Mouse (Mus musculus) lung, embryonic 14.5 days (tissue): Measurements from ENCODE around the gene Cfap36. TPM values are rescaled to one million over a fixed set of nuclear protein-coding genes. Genes with fewer than 3 reads are reported as not detected.

ENCODE experiments used
- ATAC-seq: fragments of 200-750 bp; cut with Nextera tagmentation; 2 replicates; pipeline ENCODE4 v1.8.0; 2017; ENCODE audit warnings: mild to moderate bottlenecking, moderate TSS enrichment, moderate library complexity; ENCODE audit not compliant: insufficient read depth
- DNase-seq: peaks from one replicate; pipeline ENCODE4 v3.0.0-alpha.2; 2015
- H3K27ac ChIP-seq: fragments of 300-500 bp; sonication (generic); 2 replicates; pipeline ENCODE4 v1.5.1; 2014; ENCODE audit warnings: low read depth, mild to moderate bottlenecking, moderate library complexity
- H3K27me3 ChIP-seq: fragments of 300-500 bp; sonication (generic); 2 replicates; pipeline ENCODE4 v1.6.1; 2014; ENCODE audit warnings: low read length, control low read depth; ENCODE audit not compliant: insufficient read depth
- H3K36me3 ChIP-seq: fragments of 300-500 bp; sonication (generic); 2 replicates; pipeline ENCODE4 v1.6.1; 2014; ENCODE audit warnings: control low read depth; ENCODE audit not compliant: insufficient read depth
- H3K4me1 ChIP-seq: fragments of 300-500 bp; sonication (generic); 2 replicates; pipeline ENCODE4 v1.6.1; 2014; ENCODE audit warnings: antibody characterized with exemption, control low read depth; ENCODE audit not compliant: insufficient read depth
- H3K4me2 ChIP-seq: fragments of 300-500 bp; sonication (generic); 2 replicates; pipeline ENCODE4 v1.6.1; 2014; ENCODE audit warnings: mild to moderate bottlenecking
- H3K4me3 ChIP-seq: fragments of 300-500 bp; sonication (generic); 2 replicates; pipeline ENCODE4 v1.5.1; 2014; ENCODE audit warnings: low read depth, low read length
- H3K9ac ChIP-seq: fragments of 300-500 bp; sonication (generic); 2 replicates; pipeline ENCODE4 v1.6.1; 2014
- H3K9me3 ChIP-seq: fragments of 300-500 bp; sonication (generic); 2 replicates; pipeline ENCODE4 v1.6.1; 2016; ENCODE audit warnings: low read depth, low read length, control low read depth
- CTCF ChIP-seq: IDR thresholded peaks from 2 replicates; pipeline ENCODE4 v1.5.1; 2016; ENCODE audit warnings: antibody characterized with exemption, low read depth
- WGBS: fragments of 180-500 bp; shearing (Covaris S2); extraction: QIAGEN DNeasy Blood & Tissue Kit; methylation state at CpG from one replicate; pipeline ENCODE4 v1.1.7; 2014; 5-methylcytosine and 5-hydroxymethylcytosine counted together
- polyA plus RNA-seq: library from polyadenylated mRNA; unstranded; fragments of >200 nt; fragmentation: Nextera tagmentation; extraction: Ambion mirVana; gene quantifications from 2 replicates; pipeline ENCODE4 v1.2.1, GENCODE M21; 2014

Gene Cfap36
- polyA plus RNA-seq, 1 experiment from 2014 or later, result 58.7 TPM

GRCm38 (mm10) chr11:29228957-29229356, 18.3 kb downstream of the Cfap36 start:
- DNase-seq, result no peak
- TF ChIP-seq CTCF, result no peak
- no peaks in the 10 kb centered on the region for H3K9me3 ChIP-seq
- 91% methylated on average over 2 of the region's 2 CpGs for WGBS
- no peak overlapping the region for H3K27ac ChIP-seq
- H3K9ac ChIP-seq, result no peak overlapping the region
- H3K4me2 ChIP-seq, result no peak overlapping the region
- H3K4me1 ChIP-seq, result no peaks in the 10 kb centered on the region
- H3K4me3 ChIP-seq, result no peak overlapping the region
- no peaks in the 10 kb centered on the region for H3K27me3 ChIP-seq
- H3K36me3 ChIP-seq, result peaks cover 50% of the 10 kb centered on the region
- ATAC-seq, result no peak

GRCm38 (mm10) chr11:29224754-29225153, 22.5 kb downstream of the Cfap36 start:
- H3K9me3 ChIP-seq, result no peaks in the 10 kb centered on the region
- no peaks in the 10 kb centered on the region for H3K27me3 ChIP-seq
- no peak for DNase-seq
- H3K4me2 ChIP-seq, result no peak overlapping the region
- H3K9ac ChIP-seq, result no peak overlapping the region
- H3K4me3 ChIP-seq, result no peak overlapping the region
- no peak overlapping the region for H3K27ac ChIP-seq
- no peak for TF ChIP-seq CTCF
- WGBS, result 84% methylated on average over 2 of the region's 2 CpGs
- peaks cover 79% of the 10 kb centered on the region for H3K36me3 ChIP-seq
- ATAC-seq, result no peak
- no peaks in the 10 kb centered on the region for H3K4me1 ChIP-seq

GRCm38 (mm10) chr11:29222310-29222709, 24.9 kb downstream of the Cfap36 start:
- ATAC-seq, result no peak
- Histone ChIP-seq H3K4me1 (no peaks in the 10 kb centered on the region), H3K27me3 (no peaks in the 10 kb centered on the region), H3K4me2 (no peak overlapping the region), H3K36me3 (peaks cover 78% of the 10 kb centered on the region), H3K9ac (no peak overlapping the region), H3K27ac (no peak overlapping the region), H3K4me3 (no peak overlapping the region), H3K9me3 (no peaks in the 10 kb centered on the region)
- TF ChIP-seq CTCF, result no peak
- no peak for DNase-seq
- 62% methylated on average over 5 of the region's 5 CpGs for WGBS

- peaks cover 84% of the 10 kb centered on the region for H3K36me3 ChIP-seq
Observed at GRCm38 (mm10) chr11:29219055-29219454, 28.2 kb downstream of the Cfap36 start.

GRCm38 (mm10) chr11:29216196-29216595, 31.0 kb downstream of the Cfap36 start:
- no peak for TF ChIP-seq CTCF
- DNase-seq, result no peak
- Histone ChIP-seq H3K9me3 (no peaks in the 10 kb centered on the region), H3K27ac (no peak overlapping the region), H3K27me3 (no peaks in the 10 kb centered on the region), H3K4me2 (no peak overlapping the region), H3K36me3 (peaks cover 77% of the 10 kb centered on the region), H3K4me1 (no peaks in the 10 kb centered on the region), H3K9ac (no peak overlapping the region), H3K4me3 (no peak overlapping the region)
- no peak for ATAC-seq
- 82% methylated on average over 2 of the region's 2 CpGs for WGBS

More at GRCm38 (mm10) chr11:29219055-29219454, 28.2 kb downstream of the Cfap36 start:
- Histone ChIP-seq H3K9ac (no peak overlapping the region), H3K4me2 (no peak overlapping the region), H3K4me3 (no peak overlapping the region), H3K27me3 (no peaks in the 10 kb centered on the region), H3K27ac (no peak overlapping the region), H3K4me1 (no peaks in the 10 kb centered on the region), H3K9me3 (no peaks in the 10 kb centered on the region)
- TF ChIP-seq CTCF, result no peak
- ATAC-seq (no peak), DNase-seq (no peak)

GRCm38 (mm10) chr11:29209774-29210173, 37.4 kb downstream of the Cfap36 start:
- H3K27me3 ChIP-seq, result no peaks in the 10 kb centered on the region
- DNase-seq (no peak), ATAC-seq (no peak)
- no peak overlapping the region for H3K9ac ChIP-seq
- H3K4me2 ChIP-seq, result no peak overlapping the region
- H3K36me3 ChIP-seq, result peaks cover 57% of the 10 kb centered on the region
- no peak for TF ChIP-seq CTCF
- no peaks in the 10 kb centered on the region for H3K9me3 ChIP-seq
- WGBS, result 85% methylated on average over 2 of the region's 2 CpGs
- H3K27ac ChIP-seq, result no peak overlapping the region
- no peak overlapping the region for H3K4me3 ChIP-seq
- no peaks in the 10 kb centered on the region for H3K4me1 ChIP-seq

- Histone ChIP-seq H3K4me3 (no peak overlapping the region), H3K9me3 (no peaks in the 10 kb centered on the region), H3K4me2 (no peak overlapping the region), H3K36me3 (peaks cover 57% of the 10 kb centered on the region), H3K27ac (no peak overlapping the region), H3K27me3 (no peaks in the 10 kb centered on the region), H3K9ac (no peak overlapping the region), H3K4me1 (no peaks in the 10 kb centered on the region)
- TF ChIP-seq CTCF, result peak; percentile 26; the same call in 1 of the 2 replicates
- whole genome bisulfite sequencing, result 75% methylated on average over 5 of the region's 5 CpGs
- peak; percentile 7 for DNase-seq
- ATAC-seq, result no peak
Observed at GRCm38 (mm10) chr11:29203653-29204052, 43.6 kb downstream of the Cfap36 start.

GRCm38 (mm10) chr11:29188981-29189380, 58.2 kb downstream of the Cfap36 start:
- no peak overlapping the region for H3K4me3 ChIP-seq
- 82% methylated on average over 2 of the region's 2 CpGs for WGBS
- H3K4me2 ChIP-seq, result no peak overlapping the region
- TF ChIP-seq CTCF, result no peak
- H3K4me1 ChIP-seq, result no peaks in the 10 kb centered on the region
- H3K9me3 ChIP-seq, result no peaks in the 10 kb centered on the region
- no peak for ATAC-seq
- no peak overlapping the region for H3K9ac ChIP-seq
- DNase-seq, result no peak
- H3K36me3 ChIP-seq, result peaks cover 44% of the 10 kb centered on the region
- no peaks in the 10 kb centered on the region for H3K27me3 ChIP-seq
- H3K27ac ChIP-seq, result no peak overlapping the region
